Mouse (Mus musculus): ENCODE results near the gene Dgki.

DNA sequence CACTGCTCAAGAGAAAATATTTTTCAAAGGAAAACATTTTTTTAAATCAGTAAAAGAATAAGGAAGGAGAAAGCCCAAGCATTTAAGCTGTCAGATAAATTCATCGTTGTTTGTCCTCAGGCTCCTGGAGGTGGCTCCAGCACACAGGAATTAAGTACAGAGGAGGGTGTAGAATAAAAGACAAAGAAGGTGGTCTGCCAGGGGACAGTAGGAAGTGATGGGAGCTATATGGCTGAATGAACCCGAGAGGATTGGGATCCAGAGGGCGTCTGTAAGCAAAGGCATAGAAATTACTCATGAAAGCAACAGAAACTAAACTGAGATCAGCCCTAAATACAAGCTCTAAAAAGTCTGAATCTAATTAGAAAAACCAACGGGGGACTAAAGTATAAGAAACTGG, 418.7 kb downstream of the Dgki start:
- no peak for TF ChIP-seq CHD2 (IDR thresholded peaks at IDR 0.05; ENCODE audit: low read depth, low read length)
- TF ChIP-seq ZNF384 (IDR thresholded peaks at IDR 0.05; ENCODE audit: low read depth, low read length): no peak

Measured in ES-E14 (cell line).